Mouse (Mus musculus): ENCODE data around the gene Rtn3. TPM values are rescaled to one million over a fixed set of nuclear protein-coding genes. Genes with fewer than 3 reads are reported as not detected.

Rtn3 gene
- polyA plus RNA-seq, 1 experiment from 2014 or later: 132 TPM

DNA sequence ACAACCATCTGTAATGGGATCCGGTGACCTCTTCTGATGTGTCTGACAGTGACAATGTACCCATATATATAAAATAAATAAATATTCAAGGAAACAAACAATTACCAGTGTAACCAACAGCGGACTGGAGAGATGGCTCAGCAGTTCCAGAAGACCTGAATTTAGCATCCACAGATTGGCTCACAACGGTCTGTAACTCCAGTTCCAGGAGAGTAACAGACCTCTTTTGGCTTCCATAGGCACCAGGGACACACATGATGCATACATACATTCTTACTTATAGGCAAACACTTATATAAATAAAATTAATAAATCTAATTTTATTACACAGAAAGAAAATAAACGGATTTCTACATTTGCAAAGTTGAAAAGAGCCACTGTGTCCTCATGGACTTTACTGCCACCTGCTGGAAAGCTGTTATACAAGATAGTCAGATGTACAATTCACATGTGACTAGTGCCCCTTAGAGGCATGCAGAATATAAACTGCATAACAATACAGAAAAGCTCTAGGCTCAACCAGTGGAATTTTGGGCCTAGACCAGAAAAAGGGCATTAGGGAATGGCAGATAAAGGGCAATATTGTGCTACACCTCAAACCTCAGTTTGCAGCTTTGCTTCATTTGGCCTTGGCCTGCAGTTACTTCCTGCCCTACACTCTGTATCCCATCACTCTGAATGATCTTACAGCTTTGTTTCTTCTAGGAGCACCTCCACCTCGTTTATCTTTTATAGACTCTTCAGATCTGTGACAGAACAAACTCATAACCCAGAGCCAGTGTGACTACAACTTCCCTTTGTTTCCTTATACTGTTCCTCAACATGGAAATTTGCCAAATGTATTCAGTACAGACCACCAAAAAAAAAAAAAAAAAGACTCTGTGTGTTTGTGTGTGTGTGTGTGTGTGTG is 46.8 kb downstream of the Rtn3 start:
- no peak; the same call in 1 of the 2 replicates for ATAC-seq (ENCODE audit: insufficient number of reproducible peaks, insufficient read depth, low FRiP score, low read depth)
- Histone ChIP-seq H3K4me3 (ENCODE audit: control insufficient read depth in 1 of 2, insufficient read depth in 1 of 2, low read depth in 1 of 2, low read length in 2 of 2) (no peak overlapping the region), H3K27ac (replicated peaks in 1 of 2; ENCODE audit: control insufficient read depth in 1 of 2, insufficient read depth in 1 of 2, low read depth in 2 of 2, low read length in 2 of 2) (no peak overlapping the region), H3K4me1 (ENCODE audit: control insufficient read depth in 2 of 2, insufficient read depth in 2 of 2, low read length in 2 of 2) (no peaks in the 10 kb centered on the region), H3K9ac (ENCODE audit: low read length) (no peak overlapping the region), H3K4me2 (ENCODE audit: low read length) (no peak overlapping the region), H3K36me3 (ENCODE audit: control insufficient read depth, insufficient read depth, low read length) (peaks cover 46% of the 10 kb centered on the region), H3K27me3 (ENCODE audit: control insufficient read depth, insufficient read depth, low read length) (no peaks in the 10 kb centered on the region), H3K9me3 (ENCODE audit: control insufficient read depth, low read length) (no peaks in the 10 kb centered on the region)
- 72% methylated on average over 5 of the region's 5 CpGs for WGBS

DNA sequence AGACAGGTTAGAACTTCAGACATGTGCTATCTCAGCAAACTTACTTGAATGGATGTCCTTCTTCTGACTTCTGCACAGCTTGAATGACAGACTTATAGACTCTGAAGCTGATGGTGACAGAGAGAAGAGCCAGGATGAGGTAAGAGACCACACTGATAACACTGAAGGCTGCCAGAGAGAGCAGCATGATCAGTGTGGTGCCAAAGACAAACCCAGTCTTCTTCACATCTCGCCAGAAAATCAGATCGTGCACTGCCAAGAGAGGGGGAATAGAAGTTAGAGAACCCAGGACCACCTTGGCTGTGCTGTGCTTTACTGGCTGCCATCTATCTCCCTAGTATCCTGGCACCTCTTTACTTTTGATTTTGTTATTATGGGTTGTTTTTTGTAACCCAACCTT is 48.2 kb downstream of the Rtn3 start:
- Histone ChIP-seq H3K9ac (ENCODE audit: low read length) (no peak overlapping the region), H3K9me3 (ENCODE audit: control insufficient read depth, low read length) (no peaks in the 10 kb centered on the region), H3K36me3 (ENCODE audit: control insufficient read depth, insufficient read depth, low read length) (peaks cover 59% of the 10 kb centered on the region), H3K4me3 (ENCODE audit: control insufficient read depth in 1 of 2, insufficient read depth in 1 of 2, low read depth in 1 of 2, low read length in 2 of 2) (no peak overlapping the region), H3K27me3 (ENCODE audit: control insufficient read depth, insufficient read depth, low read length) (no peaks in the 10 kb centered on the region), H3K4me1 (ENCODE audit: control insufficient read depth in 2 of 2, insufficient read depth in 2 of 2, low read length in 2 of 2) (no peaks in the 10 kb centered on the region), H3K4me2 (ENCODE audit: low read length) (no peak overlapping the region), H3K27ac (replicated peaks in 1 of 2; ENCODE audit: control insufficient read depth in 1 of 2, insufficient read depth in 1 of 2, low read depth in 2 of 2, low read length in 2 of 2) (no peak overlapping the region)
- no peak for ATAC-seq (ENCODE audit: insufficient number of reproducible peaks, insufficient read depth, low FRiP score, low read depth)
- 75% methylated on average over 2 of the region's 2 CpGs for WGBS

DNA sequence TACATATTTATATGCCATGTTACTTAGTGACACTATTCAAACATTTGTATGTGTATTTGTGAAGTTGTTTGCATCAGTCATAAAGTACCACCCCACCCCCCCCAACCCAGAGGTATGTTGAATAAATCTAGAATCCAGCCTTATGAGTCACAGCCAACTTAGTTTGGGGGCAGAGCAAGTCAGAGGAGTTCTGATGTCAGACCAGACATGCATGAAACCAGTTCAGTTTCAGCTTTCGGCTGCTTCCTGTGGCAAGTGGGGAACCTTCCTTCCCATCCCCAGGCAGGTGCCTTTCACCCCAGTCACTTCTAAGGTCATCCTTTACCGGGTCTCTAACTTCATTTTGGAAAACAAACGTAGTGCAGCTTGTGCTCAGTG is 57.7 kb downstream of the Rtn3 start:
- no peak overlapping the region for H3K27ac ChIP-seq (replicated peaks in 1 of 2; ENCODE audit: control insufficient read depth in 1 of 2, insufficient read depth in 1 of 2, low read depth in 2 of 2, low read length in 2 of 2)
- H3K4me1 ChIP-seq (ENCODE audit: control insufficient read depth in 2 of 2, insufficient read depth in 2 of 2, low read length in 2 of 2): peaks cover 34 to 48% of the 10 kb centered on the region in 2 experiments
- H3K4me3 ChIP-seq (ENCODE audit: control insufficient read depth in 1 of 2, insufficient read depth in 1 of 2, low read depth in 1 of 2, low read length in 2 of 2): no peak overlapping the region
- H3K27me3 ChIP-seq (ENCODE audit: control insufficient read depth, insufficient read depth, low read length): no peaks in the 10 kb centered on the region
- no peak overlapping the region for H3K9ac ChIP-seq (ENCODE audit: low read length)
- WGBS: 50% methylated on average over 3 of the region's 3 CpGs
- no peak overlapping the region for H3K4me2 ChIP-seq (ENCODE audit: low read length)
- H3K9me3 ChIP-seq (ENCODE audit: control insufficient read depth, low read length): no peaks in the 10 kb centered on the region
- H3K36me3 ChIP-seq (ENCODE audit: control insufficient read depth, insufficient read depth, low read length): peaks cover 95% of the 10 kb centered on the region
- ATAC-seq (ENCODE audit: insufficient number of reproducible peaks, insufficient read depth, low FRiP score, low read depth): no peak

DNA sequence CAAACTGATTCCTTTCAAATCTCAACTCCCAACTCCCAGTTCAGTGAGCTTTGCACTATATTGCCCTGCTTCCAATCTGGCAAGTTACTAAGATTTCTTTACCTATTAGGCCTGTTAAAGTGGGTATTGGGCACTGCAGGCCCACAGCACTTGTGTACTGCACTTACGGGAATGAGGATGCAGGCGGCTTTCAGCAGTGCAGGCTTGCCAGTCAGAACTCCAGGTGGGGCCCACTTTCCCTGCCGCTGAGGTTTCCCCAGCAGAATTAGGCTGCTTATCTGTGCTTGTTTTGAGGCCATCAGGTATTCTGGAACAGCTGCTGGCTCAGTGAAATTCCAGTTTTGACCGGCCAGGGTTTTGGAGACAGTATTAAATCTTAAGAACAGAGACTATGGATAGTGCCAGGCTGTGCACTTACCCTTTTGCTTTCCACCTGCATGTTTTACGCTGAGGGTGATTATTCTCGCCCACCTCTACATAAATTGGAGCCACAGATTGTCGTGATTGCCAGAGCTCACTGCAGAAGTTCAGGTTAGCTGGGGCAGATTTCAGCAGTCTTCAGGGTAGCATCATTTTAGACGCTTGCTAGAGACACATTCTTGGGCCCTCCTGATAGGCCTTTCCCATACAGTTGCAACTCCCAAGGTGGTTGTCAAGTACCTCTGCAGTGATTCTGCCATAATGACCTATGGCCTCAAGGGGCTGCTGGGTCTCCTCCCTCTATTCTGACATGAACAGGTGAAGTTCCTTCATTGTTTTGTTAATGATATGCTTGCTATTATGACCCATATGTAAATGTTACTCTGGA is 58.3 kb downstream of the Rtn3 start:
- WGBS: 52% methylated on average over 8 of the region's 8 CpGs
- Histone ChIP-seq H3K4me3 (ENCODE audit: control insufficient read depth in 1 of 2, insufficient read depth in 1 of 2, low read depth in 1 of 2, low read length in 2 of 2) (no peak overlapping the region), H3K9ac (ENCODE audit: low read length) (peak overlapping the region; percentile 46), H3K27me3 (ENCODE audit: control insufficient read depth, insufficient read depth, low read length) (no peaks in the 10 kb centered on the region), H3K36me3 (ENCODE audit: control insufficient read depth, insufficient read depth, low read length) (peaks cover 98% of the 10 kb centered on the region), H3K9me3 (ENCODE audit: control insufficient read depth, low read length) (no peaks in the 10 kb centered on the region), H3K27ac (replicated peaks in 1 of 2; ENCODE audit: control insufficient read depth in 1 of 2, insufficient read depth in 1 of 2, low read depth in 2 of 2, low read length in 2 of 2) (peak overlapping the region in 1 of 2 experiments; percentile 64; a peak in 1 of 4 replicates), H3K4me1 (ENCODE audit: control insufficient read depth in 2 of 2, insufficient read depth in 2 of 2, low read length in 2 of 2) (peaks cover 39 to 54% of the 10 kb centered on the region in 2 experiments), H3K4me2 (ENCODE audit: low read length) (no peak overlapping the region)
- ATAC-seq (ENCODE audit: insufficient number of reproducible peaks, insufficient read depth, low FRiP score, low read depth): no peak

DNA sequence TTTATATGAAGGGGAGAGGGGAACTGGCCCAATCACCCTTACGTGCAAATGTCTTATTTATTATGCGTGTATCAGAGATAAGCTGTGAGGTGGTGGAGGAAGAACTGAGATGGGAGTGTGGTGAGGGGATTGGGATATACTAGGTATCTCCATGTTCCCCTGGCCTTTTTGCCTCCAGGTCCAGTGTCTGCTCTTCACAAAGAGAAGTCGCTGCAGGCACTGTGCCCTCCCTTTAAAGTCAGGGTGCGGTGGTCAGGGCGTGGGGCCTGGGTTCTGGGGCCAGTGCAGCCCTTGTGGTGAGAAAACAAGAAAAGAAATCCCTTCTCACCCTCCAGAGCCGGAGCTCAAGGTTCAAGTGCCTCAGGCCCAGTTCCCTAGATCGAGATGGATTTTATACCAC is 59.0 kb downstream of the Rtn3 start:
- H3K4me2 ChIP-seq (ENCODE audit: low read length): peak overlapping the region; percentile 55; the same call in 1 of the 2 replicates
- H3K36me3 ChIP-seq (ENCODE audit: control insufficient read depth, insufficient read depth, low read length): peaks cover 95% of the 10 kb centered on the region
- WGBS: 70% methylated on average over 7 of the region's 7 CpGs
- no peak overlapping the region for H3K4me3 ChIP-seq (ENCODE audit: control insufficient read depth in 1 of 2, insufficient read depth in 1 of 2, low read depth in 1 of 2, low read length in 2 of 2)
- H3K9me3 ChIP-seq (ENCODE audit: control insufficient read depth, low read length): no peaks in the 10 kb centered on the region
- peak overlapping the region in 1 of 2 experiments; percentile 64; a peak in 2 of 4 replicates for H3K27ac ChIP-seq (replicated peaks in 1 of 2; ENCODE audit: control insufficient read depth in 1 of 2, insufficient read depth in 1 of 2, low read depth in 2 of 2, low read length in 2 of 2)
- no peak for ATAC-seq (ENCODE audit: insufficient number of reproducible peaks, insufficient read depth, low FRiP score, low read depth)
- H3K27me3 ChIP-seq (ENCODE audit: control insufficient read depth, insufficient read depth, low read length): no peaks in the 10 kb centered on the region
- H3K9ac ChIP-seq (ENCODE audit: low read length): peak overlapping the region; percentile 59; the same call in 1 of the 2 replicates
- peaks cover 45 to 61% of the 10 kb centered on the region in 2 experiments for H3K4me1 ChIP-seq (ENCODE audit: control insufficient read depth in 2 of 2, insufficient read depth in 2 of 2, low read length in 2 of 2)

DNA sequence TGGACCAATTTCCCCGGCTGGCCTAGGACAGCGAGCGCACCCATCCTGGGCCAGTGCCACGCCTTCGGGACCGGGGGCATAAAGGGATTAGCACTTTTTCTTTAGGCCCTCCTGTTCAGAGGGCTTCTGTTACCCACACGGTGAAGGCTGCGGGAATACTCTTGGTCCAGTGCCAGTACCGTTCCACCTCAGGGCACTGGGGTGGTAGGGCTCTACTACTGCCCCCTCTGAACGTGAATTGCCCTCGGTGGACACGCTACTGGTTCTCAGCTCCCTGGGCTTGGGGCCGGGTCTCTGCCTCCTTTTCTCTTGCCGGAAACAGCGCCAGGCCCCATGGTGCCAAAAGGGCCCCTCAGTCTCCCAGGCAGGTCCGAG is 59.4 kb downstream of the Rtn3 start:
- Histone ChIP-seq H3K27me3 (ENCODE audit: control insufficient read depth, insufficient read depth, low read length) (no peaks in the 10 kb centered on the region), H3K4me1 (ENCODE audit: control insufficient read depth in 2 of 2, insufficient read depth in 2 of 2, low read length in 2 of 2) (peaks cover 46 to 65% of the 10 kb centered on the region in 2 experiments)
- WGBS: 32% methylated on average over 16 of the region's 16 CpGs

DNA sequence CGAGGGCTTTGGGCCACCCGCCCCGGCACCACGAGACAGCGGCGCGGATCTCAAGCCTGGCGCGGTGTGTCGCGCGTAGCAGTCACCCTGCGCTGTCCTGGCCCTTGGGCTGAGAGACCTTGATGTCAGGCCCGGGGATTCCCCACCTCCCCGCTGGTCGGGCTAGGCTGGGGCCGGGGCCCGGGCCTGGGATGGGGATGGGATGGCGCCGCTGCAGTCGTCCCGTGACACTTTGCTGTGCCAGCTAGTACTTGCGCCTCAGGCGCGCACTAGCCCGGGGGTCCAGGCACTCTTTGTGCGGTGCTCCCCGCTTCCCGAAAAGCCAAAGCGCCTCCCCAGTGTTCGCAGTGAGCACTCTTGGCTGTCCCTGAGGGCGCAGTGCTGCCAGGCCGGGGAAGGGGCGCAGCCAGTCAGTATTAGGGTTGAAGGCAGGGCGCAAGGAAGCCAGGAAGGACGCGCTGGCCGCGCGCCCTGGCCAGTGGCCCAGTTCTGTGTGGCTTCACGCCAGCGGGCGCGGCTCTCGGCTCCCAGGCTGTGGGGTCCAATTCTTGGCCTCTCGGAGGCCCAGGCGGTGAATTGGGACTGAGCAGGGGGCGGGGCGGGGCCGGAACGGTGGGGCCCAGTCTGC is 59.9 kb downstream of the Rtn3 start:
- ATAC-seq (ENCODE audit: insufficient number of reproducible peaks, insufficient read depth, low FRiP score, low read depth): peak; percentile 76
- H3K4me2 ChIP-seq (ENCODE audit: low read length): peak overlapping the region; percentile 55
- H3K4me1 ChIP-seq (ENCODE audit: control insufficient read depth in 2 of 2, insufficient read depth in 2 of 2, low read length in 2 of 2): peaks cover 46 to 66% of the 10 kb centered on the region in 2 experiments
- H3K36me3 ChIP-seq (ENCODE audit: control insufficient read depth, insufficient read depth, low read length): peaks cover 86% of the 10 kb centered on the region
- peak overlapping the region; percentile 13 to 16 for H3K4me3 ChIP-seq (ENCODE audit: control insufficient read depth in 1 of 2, insufficient read depth in 1 of 2, low read depth in 1 of 2, low read length in 2 of 2)
- 14% methylated on average over 51 of the region's 51 CpGs for WGBS
- peak overlapping the region; percentile 59; the same call in 1 of the 2 replicates for H3K9ac ChIP-seq (ENCODE audit: low read length)
- H3K27me3 ChIP-seq (ENCODE audit: control insufficient read depth, insufficient read depth, low read length): no peaks in the 10 kb centered on the region
- H3K27ac ChIP-seq (replicated peaks in 1 of 2; ENCODE audit: control insufficient read depth in 1 of 2, insufficient read depth in 1 of 2, low read depth in 2 of 2, low read length in 2 of 2): peak overlapping the region; percentile 48 to 64; a peak in 3 of 4 replicates
- no peaks in the 10 kb centered on the region for H3K9me3 ChIP-seq (ENCODE audit: control insufficient read depth, low read length)

More for the DNA sequence above, 59.4 kb downstream of the Rtn3 start:
- H3K27ac ChIP-seq (replicated peaks in 1 of 2; ENCODE audit: control insufficient read depth in 1 of 2, insufficient read depth in 1 of 2, low read depth in 2 of 2, low read length in 2 of 2): peak overlapping the region; percentile 7 to 64; a peak in 3 of 4 replicates
- peak overlapping the region in 1 of 2 experiments; percentile 16; a peak in 2 of 4 replicates for H3K4me3 ChIP-seq (ENCODE audit: control insufficient read depth in 1 of 2, insufficient read depth in 1 of 2, low read depth in 1 of 2, low read length in 2 of 2)
- H3K9ac ChIP-seq (ENCODE audit: low read length): peak overlapping the region; percentile 59; the same call in 1 of the 2 replicates
- no peak; the same call in 1 of the 2 replicates for ATAC-seq (ENCODE audit: insufficient number of reproducible peaks, insufficient read depth, low FRiP score, low read depth)
- peak overlapping the region; percentile 55 for H3K4me2 ChIP-seq (ENCODE audit: low read length)
- H3K36me3 ChIP-seq (ENCODE audit: control insufficient read depth, insufficient read depth, low read length): peaks cover 91% of the 10 kb centered on the region
- H3K9me3 ChIP-seq (ENCODE audit: control insufficient read depth, low read length): no peaks in the 10 kb centered on the region
